Mouse (Mus musculus) central nervous system, embryonic 18 days (tissue): ENCODE results near the gene Apol7b. TPM values are rescaled to one million over a fixed set of nuclear protein-coding genes. Genes with fewer than 3 reads are reported as not detected.

Source experiments
- polyA plus RNA-seq: library from polyadenylated mRNA; depleted of rRNA; stranded (reverse); fragments of >200 nt; gene quantifications from 2 replicates; pipeline ENCODE4 v1.2.3, GENCODE M21; 2012; rRNA removed

Gene Apol7b
- 0.05 TPM in 1 of 2 replicates, not detected in the other for polyA plus RNA-seq

DNA sequence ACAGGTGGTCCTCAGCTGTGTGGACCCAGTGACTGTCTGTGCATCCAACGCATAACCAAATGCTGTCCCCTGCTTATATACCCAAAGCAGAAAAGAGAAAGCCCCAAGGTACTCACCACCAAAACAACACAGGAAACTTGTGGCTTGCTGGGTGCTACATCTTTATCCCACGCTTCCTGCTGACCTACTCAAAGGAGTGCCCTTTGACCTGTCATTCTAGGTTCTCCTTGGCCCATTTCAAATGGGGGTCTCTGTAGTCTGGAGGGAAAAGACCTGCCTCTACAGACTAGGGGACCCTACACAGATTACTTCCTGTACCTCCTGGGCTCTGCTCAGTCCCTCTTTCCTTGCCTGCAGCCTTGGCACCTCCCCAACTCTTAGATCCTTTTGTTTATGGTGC, at the start of gene Apol7b:
Gene Apol7b, minus strand, starts transcription at position 101 of the 400 bp plus-strand sequence.

DNA sequence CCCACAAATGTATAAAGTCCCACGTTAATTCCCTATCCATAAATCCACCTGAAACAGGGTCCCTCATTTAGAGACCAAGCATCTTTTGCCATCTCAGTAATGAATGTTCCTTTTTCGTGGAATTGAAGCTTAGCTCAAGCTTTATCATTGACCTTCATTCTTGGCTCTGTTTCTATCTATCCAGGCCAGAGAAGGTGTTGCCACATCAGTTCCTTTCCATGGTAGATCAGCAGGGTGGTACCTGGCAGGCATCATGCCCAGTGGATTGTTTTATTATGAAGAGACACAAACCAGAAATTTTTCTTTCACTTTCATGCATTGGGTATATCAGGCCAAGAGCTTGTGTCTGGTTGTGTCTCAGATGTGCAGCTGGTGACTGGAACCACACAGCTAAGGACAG, 29.4 kb upstream of the Apol7b start, which contains the start of gene Apol10a:
Gene Apol10a, plus strand, starts transcription at position 355 of the 400 bp plus-strand sequence.

DNA sequence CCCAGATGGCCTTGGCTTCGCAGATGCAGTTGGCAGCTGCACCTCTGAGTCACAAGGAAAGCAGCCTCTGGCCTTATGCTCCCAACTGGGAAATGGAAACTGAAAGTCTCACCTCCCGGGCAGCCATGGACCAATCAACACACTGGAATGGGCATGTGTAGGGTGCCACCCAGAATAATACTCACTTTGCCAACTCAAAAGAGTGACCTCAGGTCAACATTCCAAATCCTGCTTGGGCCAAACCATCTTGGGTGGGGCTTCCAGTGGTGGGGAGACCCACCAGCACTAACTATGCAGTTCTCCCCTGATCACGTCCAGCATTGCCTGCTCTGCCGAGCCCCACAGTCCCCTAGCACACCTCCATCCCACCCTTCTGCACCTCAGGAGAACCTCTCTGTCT, 36.3 kb downstream of the Apol7b start, which contains the start of gene Apol9a:
Gene Apol9a, minus strand, starts transcription at position 101 of the 400 bp plus-strand sequence.

DNA sequence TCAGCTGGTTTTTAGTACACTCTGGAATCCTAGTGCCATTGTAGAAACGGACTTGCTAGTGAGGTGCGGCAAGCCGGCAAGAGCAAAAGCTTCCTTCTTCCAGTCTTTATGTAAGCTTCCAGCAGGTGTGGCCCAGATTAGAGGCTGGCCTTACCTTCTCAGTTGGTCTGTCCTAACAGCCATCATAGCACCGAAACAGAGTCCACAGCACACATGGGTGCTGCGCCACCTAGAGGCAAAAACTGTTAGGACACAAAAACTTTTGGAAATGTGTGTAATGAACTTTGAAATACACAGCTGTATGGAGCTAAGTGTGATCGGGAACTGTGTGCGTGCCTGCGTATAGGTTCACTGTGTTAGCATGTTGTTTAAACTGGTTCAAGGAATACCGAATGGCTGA, 48.3 kb downstream of the Apol7b start, which contains the start of gene Apol7a:
Gene Apol7a, minus strand, starts transcription at position 84 of the 400 bp plus-strand sequence.

Other genes starting within 250 kb of the Apol7b start
- 370 and 378 TPM in 2 replicates for gene Rbfox2, start 140.5 kb downstream of the Apol7b start, polyA plus RNA-seq
- 0.14 and 0.19 TPM in 2 replicates for gene Apol7a, start 48.4 kb downstream of the Apol7b start, polyA plus RNA-seq
- 0.28 and 0.67 TPM in 2 replicates for gene Apol9a, start 36.4 kb downstream of the Apol7b start, polyA plus RNA-seq
- not detected in 2 replicates for gene Apol10a, start 29.6 kb upstream of the Apol7b start, polyA plus RNA-seq
- gene Apol11a, start 60.8 kb upstream of the Apol7b start, polyA plus RNA-seq = not detected in 2 replicates
- gene Apol7c, start 85.8 kb upstream of the Apol7b start, polyA plus RNA-seq = not detected in 2 replicates
- not detected in 2 replicates for gene 1700025B11Rik, start 114.4 kb upstream of the Apol7b start, polyA plus RNA-seq
- 0.03 and 0.05 TPM in 2 replicates for gene Apol10b, start 148.6 kb upstream of the Apol7b start, polyA plus RNA-seq
- gene Gm36245, start 151.8 kb upstream of the Apol7b start, polyA plus RNA-seq = not detected in 2 replicates
- gene Apol11b, start 195.8 kb upstream of the Apol7b start, polyA plus RNA-seq = not detected in 2 replicates